Mouse (Mus musculus): ENCODE results near the gene Sh2d4b.

DNA sequence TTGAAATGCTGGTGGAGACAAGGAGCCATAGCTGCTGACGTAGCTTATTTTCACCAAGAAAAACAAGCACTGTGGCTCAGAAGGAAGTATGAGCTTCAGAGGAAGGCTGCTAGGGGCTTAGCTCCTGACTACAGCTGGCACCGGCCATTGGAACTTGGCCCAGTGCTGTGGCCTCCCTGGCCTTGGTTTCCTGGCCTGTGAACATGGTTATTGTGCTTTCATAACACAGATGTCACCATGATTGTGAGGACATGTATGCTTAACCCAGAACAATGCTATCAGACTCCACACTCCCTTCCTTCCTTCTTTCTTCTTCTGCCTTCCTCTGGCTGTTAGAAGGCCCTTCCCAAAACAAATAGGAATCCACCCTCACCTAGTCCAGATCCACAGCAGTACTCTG lies 75.0 kb downstream of the Sh2d4b start:
- TF ChIP-seq MYOD1 (IDR thresholded peaks at IDR 0.05; ENCODE audit: control insufficient read depth, insufficient read length, low read depth) (no peak), MAX (IDR thresholded peaks at IDR 0.05) (no peak), CTCF (IDR thresholded peaks at IDR 0.05; ENCODE audit: control insufficient read depth, insufficient read depth, insufficient read length) (no peak)

All from C2C12 (cell line).